Mouse (Mus musculus) lung, postnatal 25 days (tissue): ENCODE data around the gene Gab1.

Experiments
- DNase-seq: peaks from one replicate; pipeline ENCODE4 v3.0.0; 2022; ENCODE audit warnings: low spot score

Gab1 gene

DNA sequence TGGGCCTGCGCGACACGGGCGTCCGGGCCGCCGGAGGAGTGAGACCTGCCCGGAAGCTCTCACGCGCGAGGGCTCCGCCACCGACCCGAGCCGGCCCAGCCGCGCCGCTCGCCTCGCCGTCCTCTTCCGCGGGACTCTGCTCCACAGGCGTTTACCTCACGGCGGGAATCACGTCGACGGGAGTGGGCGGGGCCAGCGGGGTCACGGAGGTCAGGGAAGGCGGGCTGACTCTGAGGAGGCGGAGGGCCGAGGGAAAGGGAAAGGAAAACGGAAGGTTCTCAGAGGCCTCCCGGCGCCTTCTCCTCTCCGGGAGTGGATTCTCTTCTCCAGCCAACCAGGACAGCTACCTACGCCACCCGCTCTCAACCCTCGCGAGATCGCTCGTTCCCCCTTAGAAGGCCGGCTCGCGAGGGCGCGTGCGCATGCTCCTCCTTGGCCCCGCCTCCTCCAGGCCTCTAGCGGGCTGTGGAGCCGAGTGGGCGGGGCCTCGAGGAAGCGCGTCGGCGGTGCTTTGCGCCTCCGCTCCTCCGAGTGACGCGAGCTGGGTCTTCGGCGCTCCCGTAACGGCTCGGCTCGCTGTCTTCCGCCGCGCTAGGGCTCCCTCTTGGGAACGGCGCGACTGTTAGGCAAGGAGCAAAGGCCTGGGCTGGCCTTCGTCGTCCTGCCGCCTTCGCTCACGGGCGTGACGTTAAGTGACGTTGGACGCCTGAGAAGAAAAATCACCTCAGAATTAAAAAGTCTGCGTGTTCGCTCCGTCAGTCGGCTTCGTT lies 141.0 kb downstream of the Gab1 start, which contains the start of gene Smarca5:
Gene Smarca5 (minus strand): TSS at position 343 of the 770 bp plus-strand sequence.
- peak; percentile 94 for DNase-seq

DNA sequence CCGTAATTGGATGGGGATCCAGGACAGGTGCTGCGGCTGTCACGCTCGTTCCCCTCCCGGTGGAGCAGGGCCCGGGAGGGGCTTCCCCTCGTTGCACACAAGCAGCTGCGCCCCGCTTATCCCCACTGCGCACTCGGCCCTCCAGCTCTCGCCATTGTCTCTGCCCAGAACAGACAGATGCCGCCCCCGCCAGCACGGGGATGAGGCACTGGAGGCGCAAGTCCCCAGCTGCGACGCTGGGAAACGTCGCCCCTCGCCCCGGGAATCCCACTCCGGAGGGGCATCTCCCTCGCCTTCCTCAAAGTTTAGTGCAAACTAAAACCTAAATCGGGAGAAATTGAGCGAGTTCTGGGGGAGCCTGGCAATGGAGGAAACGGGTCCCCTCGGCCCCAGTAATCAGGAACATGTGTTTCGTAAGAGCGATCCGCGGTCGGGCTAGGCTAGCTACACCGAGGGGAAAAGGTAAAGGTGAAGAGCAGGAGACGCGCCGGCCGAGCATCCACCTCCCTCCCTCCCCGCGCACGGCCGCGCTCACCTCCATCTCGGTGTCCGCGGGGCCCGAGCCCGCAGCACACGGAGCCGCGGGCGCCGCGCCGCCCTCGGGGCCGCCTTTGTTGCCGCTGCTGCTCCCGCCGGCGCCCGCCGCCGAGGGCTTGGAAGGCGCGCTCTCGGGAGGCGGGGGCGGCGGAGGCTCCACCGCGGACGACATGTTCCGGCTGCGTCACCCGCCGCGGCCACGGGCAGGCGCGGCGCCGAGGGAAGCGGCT lies 141.7 kb downstream of the Gab1 start:
- DNase-seq = peak; percentile 7

DNA sequence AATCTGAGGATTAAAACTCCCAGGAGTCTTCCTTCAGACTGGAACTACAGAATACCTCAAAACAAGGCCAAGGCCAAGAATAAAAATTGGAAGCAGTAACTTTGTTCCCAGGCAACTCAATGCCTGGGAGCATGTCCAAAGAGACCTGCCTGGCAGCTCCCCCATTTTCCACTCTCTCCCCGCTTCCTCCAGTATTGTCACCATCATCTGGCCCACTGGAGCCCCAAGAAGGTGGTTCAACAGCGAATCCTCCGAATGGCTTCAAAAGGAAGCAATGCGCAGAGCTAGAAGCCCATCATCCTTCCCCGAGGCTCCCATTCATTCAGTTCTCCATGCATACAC lies 142.3 kb downstream of the Gab1 start:
- DNase-seq = no peak

DNA sequence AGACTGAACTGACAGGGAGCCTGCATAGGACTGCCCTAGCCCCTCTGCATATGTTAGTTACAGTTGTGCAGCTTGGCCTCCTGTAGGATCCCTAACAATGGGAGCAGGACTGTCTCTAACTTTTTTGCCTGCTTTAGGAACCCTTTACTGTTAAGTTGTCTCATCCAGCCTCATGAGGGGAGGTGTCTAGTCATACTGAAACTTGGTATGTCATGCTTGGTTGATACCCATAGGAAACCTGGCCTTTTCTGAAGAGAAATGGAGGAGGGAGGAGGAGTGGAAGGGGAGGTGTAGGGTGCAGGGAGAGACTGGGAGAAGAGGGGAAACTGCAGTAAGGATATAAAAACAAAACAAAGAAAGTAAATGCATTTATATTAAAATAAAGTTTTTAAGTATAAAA lies 148.0 kb downstream of the Gab1 start:
- no peak for DNase-seq

DNA sequence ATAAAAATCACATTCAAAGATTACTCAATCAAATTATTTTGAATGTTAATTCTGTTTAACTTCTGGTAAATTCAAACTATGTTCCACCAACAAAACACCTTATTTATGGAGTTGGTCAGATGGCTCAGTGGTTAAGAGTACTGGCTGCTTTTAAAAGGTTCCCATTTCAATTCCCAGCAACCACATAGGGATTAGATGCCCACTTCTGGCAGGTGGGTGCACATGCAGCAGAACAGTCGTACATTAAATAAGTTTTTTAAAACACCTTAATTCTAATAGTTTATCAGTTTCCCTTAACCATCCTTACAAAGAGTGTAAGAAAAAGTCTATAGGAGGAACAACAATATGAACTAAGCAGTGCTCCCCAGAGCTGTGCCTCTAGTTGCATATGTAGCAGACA lies 165.9 kb downstream of the Gab1 start:
- DNase-seq = no peak
